Mouse (Mus musculus) CH12F3 (cell line): ENCODE measurements at regions not wholly inside any gene's neighbourhood (a gene's known extent, or its start where the extent isn't known, plus 50 kb on each side); places are given as distances from the start of the nearest gene placed in this dataset.

ENCODE experiments used
- in situ Hi-C: fragments of 300-500 bp; cut with MboI; formaldehyde crosslinking; loops from 2 replicates; pipeline ENCODE4 v1.14.3; 2020; ENCODE audit warnings: low sequenced_read_pairs

- in situ Hi-C loops, result no loop called here
These were observed 223.9 kb upstream of the Tbx18 start for GRCm38 (mm10) chr9:87954941-87955340.

- in situ Hi-C loops, result no loop called here
These were observed 230.7 kb upstream of the Tbx18 start for GRCm38 (mm10) chr9:87961796-87962195.

- in situ Hi-C loops, result no loop called here
These were observed 233.4 kb upstream of the Tbx18 start for GRCm38 (mm10) chr9:87964508-87964907.

- in situ Hi-C loops, result no loop called here
These were observed 234.2 kb upstream of the Tbx18 start for GRCm38 (mm10) chr9:87965103-87965780.

- in situ Hi-C loops, result no loop called here
These were observed 237.4 kb upstream of the Tbx18 start for GRCm38 (mm10) chr9:87968190-87969082.

- in situ Hi-C loops, result no loop called here
These were observed 239.5 kb upstream of the Tbx18 start for GRCm38 (mm10) chr9:87970586-87970985.

- in situ Hi-C loops, result no loop called here
These were observed 240.7 kb upstream of the Tbx18 start for GRCm38 (mm10) chr9:87971791-87972190.

GRCm38 (mm10) chr9:87973531-87973930 lies 242.5 kb upstream of the Tbx18 start:
- in situ Hi-C loops, result no loop called here

- in situ Hi-C loops, result no loop called here
These were observed 253.8 kb upstream of the Tbx18 start for GRCm38 (mm10) chr9:87984910-87985309.

- in situ Hi-C loops, result no loop called here
These were observed 254.4 kb upstream of the Tbx18 start for GRCm38 (mm10) chr9:87985439-87985838.

GRCm38 (mm10) chr9:88005945-88006700 lies 275.1 kb upstream of the Tbx18 start:
- in situ Hi-C loops, result no loop called here

- in situ Hi-C loops, result no loop called here
These were observed 292.7 kb upstream of the Tbx18 start for GRCm38 (mm10) chr9:88023752-88024151.

- in situ Hi-C loops, result no loop called here
These were observed 294.9 kb upstream of the Tbx18 start for GRCm38 (mm10) chr9:88025936-88026335.

- in situ Hi-C loops, result no loop called here
These were observed 296.4 kb upstream of the Nt5e start for GRCm38 (mm10) chr9:88030509-88031148.

GRCm38 (mm10) chr9:88037560-88037959 lies 289.4 kb upstream of the Nt5e start:
- in situ Hi-C loops, result no loop called here

GRCm38 (mm10) chr9:88049270-88049669 lies 277.7 kb upstream of the Nt5e start:
- in situ Hi-C loops, result no loop called here

- in situ Hi-C loops, result no loop called here
These were observed 277.2 kb upstream of the Nt5e start for GRCm38 (mm10) chr9:88049792-88050191.

GRCm38 (mm10) chr9:88058551-88058950 lies 268.4 kb upstream of the Nt5e start:
- in situ Hi-C loops, result no loop called here

GRCm38 (mm10) chr9:88059005-88059404 lies 268.0 kb upstream of the Nt5e start:
- in situ Hi-C loops, result no loop called here

GRCm38 (mm10) chr9:88063973-88064676 lies 262.9 kb upstream of the Nt5e start:
- in situ Hi-C loops, result no loop called here
